Mouse (Mus musculus) urinary bladder, postnatal 4 days (tissue): Measurements from ENCODE around the gene Kmo.

Source experiments
- DNase-seq, 2 experiments: peaks; one replicate each; pipeline ENCODE4 v3.0.0; 2021 to 2022; ENCODE audit warnings: low spot score in 2 of 2

The Kmo gene

DNA sequence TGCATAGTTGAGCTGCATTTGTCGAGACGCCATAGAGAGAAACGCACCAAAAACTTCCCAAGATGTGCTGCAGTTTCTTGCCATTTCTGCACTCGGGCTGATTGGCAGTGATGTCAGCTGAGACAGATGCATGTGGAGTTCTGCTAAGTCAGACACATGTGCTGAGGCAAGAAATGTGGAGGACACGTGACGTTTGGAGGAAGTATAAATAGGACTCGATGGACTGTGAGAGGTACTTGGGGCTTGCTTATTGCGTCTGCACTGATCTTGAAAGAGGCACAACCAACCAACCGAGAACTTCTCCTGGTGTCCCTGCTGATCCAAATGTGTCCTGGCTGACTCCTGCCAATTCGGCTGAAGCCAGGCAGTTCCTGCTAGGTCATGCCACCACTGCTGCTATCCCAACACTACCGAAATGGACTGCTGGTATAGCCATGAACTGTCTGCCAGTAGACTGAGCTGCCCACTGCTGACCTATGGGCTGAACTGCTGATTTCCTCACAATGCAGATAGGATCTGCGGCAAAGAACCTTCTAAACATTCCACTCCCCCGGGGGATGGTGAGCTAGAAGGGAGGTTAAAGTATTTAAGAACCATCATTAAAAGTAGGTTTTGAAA is at the start of gene Kmo:
Kmo (plus strand) TSS at position 568 of the 618 bp plus-strand sequence.
- no peak for DNase-seq

DNA sequence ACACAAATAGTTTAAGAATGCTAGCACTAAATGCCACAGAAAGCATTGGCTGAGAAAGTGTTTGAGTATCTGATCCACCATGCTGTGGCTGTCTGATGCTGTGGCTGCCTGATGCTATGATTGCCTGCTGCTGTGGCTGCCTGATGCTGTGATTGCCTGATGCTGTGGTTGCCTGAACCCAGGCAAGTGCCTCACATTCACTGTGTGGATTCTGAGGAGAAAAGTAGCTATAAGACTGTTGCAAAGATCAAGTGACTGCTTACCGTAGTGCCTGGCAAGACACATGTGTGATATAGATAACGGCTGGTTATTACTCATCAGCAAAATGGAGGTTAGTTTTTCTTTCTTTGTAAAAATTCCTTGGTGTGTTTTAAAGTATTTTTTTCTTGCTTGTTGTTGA is 46.1 kb upstream of the Kmo start:
- DNase-seq: no peak

DNA sequence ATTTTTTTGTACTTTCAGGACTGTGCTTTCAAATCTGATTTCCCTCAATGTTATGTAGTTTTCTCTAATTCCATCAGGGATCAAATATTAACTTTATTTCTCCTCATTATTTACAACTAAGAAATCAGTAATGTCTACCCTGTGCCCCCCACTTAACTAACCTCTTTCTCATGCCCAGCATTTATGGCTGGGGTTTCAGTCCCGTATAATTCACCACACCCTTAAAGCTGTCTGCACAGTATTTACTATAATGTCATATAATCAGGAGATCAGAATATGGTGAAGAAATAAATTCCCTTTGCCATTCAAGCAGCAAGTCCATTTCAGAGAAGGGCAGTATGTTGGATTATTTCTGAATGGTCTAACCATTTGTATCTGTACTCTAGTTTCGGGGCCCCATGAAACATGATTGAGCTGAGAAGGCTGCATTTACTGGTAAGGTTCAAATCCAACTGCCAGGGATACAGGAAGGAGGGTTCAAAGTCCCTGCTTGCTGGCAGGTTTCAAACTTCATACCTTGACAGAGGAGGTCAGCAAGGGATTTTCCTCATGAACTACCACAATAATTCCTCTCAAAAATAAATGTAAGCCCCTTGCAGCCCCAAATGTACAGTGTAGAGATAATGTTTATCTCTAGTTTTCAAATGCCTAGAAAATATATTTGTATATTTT is 41.6 kb upstream of the Kmo start:
- no peak for DNase-seq

DNA sequence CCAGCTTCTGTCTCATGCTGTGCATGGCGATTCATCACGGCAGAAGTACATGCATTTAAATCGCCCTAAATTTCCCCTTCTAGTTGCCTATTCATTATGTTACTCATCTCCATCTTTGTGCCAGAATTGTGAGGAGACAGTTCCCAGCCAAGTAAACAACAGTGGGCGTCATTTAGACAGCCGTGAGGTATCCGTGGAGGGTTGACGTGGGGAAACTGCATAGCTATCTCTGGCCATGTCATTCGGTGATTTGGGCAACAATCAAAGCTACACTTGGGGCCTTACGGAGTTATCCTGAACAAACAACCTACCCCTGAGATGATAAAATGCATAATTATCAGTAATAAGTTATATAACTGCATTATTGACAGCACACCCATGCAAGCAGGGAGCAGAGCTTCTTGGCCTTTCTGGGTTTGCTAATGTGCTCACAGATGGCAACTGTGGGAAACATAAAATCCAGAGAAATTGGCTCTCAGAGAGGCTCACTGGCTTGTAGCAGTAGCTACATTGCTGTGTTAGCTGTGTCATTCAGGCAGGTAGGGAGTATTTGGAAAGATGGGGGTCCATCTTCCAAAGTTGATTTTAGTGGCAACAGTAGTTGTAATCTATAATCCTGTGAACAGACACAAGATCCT is 40.5 kb upstream of the Kmo start:
- DNase-seq: no peak

DNA sequence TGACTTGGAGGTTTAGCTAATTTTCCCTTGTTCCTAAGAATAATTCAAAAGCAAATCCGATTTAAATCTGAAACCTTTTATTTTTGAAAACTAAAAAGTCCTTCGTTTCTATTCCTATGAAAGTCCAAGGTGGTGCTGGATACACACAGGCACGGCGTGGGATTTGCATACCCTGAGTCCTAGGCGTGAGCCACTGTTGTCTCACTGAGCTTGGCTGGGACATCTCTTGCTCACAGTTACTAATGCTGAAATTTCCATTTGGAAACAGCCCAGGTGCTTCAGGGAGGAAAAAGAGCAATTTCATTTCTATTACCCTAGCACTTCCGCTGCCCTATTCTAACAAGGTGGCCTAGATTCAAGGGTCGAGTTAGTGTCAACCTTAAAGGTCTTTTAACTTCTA is 39.8 kb upstream of the Kmo start:
- no peak for DNase-seq

DNA sequence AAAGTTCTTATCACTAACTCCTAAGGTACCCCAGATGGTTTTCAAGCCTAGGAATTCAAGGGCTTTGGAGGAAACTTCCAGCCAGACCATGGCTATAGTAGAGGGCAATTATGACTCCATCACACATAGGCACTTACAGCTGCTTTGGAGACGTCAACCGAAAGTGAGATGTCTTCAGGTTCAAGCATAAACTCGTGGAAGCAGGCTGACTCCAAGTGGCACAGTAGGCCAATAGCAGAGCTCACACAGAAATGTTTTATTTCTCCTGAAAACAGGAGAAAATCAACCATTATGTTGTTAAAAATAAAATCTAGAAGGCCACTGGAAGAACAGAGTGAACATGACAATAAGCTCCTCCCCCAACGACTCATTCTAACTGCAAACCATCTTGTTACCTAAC is 37.4 kb upstream of the Kmo start:
- DNase-seq: no peak

DNA sequence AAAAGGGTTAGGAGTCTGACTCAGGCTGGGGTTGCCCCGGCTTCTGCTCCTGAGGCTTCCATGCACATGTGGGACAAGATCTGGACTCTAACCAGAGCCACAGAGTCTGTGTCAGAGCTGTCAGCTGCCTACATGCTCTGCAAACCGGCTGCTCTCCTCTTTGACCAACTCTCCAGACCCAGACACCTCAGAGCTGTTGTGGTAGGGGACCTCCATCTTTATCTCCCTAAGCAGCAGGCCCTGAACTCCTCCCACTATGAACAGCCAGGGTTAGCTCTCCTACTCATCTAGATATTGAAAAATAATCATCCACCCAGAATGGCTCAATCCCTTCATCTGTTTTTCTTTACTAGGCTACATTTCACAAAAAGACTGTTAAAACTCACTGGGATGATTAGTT is 34.9 kb upstream of the Kmo start:
- no peak for DNase-seq

DNA sequence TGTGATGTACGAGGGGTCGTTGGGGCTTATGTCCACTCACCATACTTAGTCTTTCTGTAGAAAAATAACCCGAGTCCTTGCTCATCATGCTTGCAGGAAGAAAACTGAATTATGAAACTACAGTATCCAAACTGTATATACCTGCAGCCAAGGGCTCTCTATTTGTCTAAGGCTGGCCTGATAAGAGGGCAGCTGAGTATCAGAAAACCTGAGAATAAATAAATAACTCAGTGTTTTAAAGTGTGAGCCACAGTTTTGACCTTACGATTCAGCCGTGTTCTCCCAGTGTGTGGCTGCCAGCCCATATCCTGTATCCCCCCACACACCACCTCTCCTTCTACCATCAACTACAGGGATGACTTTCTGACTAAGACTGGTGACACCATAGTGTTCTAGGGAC is 33.5 kb upstream of the Kmo start:
- DNase-seq: no peak

DNA sequence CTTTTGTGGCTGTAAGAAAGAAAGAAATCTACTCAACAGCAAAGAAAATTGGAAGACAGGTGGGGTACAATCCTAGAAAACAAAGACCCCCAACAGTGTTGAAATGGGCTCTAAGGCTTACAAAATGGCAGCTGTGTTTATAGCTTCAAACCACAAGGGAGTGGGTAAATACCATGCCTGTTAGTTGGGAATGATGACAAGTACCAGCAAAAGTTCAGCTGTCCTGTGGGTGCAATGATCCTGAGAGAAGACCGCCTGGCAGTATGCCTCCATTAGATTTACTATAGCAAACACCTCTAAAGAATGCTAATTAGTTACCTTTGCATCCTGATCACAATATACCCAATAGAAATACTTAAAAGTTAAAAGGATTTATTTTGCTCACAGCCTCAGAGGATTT is 27.3 kb upstream of the Kmo start:
- no peak for DNase-seq

DNA sequence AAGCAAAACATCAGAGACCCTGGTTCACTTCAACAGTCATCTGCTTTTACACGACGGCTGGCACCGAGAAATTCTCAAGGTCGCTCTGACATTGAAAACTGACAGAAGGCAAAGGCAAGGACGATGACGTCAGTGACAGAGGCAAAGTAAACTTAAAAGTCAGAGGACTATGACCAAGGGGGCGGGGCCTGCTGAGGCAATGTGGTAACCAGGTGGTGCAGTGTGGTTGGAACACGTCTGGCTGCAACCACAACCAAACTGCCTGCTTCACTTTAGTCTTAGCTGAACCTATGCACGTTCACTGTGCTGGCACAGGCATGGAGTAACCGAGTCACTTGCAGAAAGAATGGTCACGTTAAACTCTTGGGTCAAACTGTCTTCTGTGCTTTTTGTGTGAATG is 17.9 kb upstream of the Kmo start:
- no peak for DNase-seq

DNA sequence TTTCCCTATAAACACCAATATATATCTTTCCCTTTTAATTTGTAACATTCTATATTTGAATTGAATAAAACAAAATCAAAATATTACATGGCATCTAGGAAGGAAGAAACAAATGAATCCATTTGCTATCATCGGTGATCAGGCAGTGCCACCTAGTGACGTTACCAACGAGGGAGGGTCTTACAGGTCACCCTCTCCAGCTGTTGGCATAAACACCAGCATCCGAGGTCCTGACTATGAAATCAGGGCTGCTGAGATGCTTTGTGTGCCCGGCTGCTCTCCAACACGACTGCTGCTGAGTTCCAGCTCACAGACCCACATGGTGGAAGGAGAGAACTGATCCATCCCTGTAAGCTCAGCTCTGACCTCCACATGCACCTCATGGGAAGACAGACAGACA is 16.8 kb upstream of the Kmo start:
- DNase-seq: no peak

DNA sequence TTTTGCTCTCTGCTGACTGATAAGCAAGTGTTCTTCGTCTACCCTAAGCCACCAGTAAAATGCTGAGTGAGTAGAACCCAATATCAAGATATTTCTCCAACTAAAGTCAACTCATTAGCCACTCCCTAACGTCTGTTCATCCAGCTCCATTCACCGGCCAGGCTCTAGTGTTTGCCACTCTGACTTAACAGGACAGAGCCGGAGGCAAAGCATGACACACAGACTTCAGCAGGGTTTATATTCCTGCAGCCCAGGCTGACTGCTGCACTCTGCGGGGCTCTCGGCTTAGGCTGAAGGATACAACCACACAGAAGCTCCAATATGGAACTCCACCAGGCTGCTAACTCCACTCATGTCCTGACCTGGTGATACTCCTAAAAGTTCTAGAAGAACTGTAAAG is 12.9 kb upstream of the Kmo start:
- DNase-seq: no peak

DNA sequence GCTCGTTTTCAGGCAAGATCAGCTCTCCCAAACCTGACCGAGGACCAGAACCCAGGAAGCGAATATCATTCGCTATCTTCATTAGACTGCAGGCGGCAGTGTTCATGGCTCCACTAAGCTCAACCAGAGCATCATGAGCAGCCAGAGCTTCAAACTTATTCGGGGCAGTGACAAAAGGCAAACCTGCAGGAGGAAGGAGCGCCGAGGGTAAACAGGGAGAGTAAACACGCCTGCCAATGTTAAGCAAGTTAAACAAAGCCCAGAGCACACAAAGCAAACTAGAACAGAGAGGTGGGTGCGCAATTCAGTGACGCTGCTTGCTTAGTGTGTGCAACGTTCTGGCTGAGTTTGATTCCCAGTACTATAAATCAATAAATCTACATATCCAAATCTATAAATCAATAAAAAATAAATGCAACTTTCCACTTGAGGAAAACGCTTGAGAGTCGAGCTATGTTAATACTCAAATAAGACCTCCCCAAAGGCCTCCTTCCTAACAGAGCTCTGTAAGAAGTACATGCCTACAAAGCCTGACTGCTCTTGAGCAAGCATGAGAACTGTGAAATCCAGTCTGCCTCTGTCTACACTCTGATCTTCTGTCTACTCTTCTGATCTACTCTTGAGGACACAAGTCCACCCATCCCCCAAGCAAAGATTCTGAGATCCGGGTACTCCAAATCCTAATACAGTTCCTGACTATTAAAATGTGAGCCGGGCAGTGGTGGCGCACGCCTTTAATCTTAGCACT is 12.2 kb upstream of the Kmo start:
- DNase-seq: no peak

DNA sequence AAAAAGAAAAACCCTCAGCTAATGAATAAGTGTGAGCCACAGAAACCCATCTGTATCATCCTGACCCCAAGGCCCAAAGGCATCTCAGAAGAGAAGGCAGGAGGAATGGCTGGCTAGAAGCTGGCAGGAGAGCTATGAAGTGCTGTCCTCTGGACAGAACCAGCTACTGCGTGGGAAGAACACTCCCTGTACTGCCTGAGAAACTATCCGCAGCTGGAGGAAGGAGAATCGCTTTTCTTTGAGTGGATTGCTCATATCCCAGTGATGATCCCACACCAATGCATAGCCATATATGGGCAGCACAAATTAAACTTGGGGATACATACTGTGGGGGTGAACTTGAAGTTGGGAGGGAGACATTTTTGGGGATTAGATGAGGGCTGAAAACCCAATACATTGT is 11.5 kb upstream of the Kmo start:
- no peak for DNase-seq

DNA sequence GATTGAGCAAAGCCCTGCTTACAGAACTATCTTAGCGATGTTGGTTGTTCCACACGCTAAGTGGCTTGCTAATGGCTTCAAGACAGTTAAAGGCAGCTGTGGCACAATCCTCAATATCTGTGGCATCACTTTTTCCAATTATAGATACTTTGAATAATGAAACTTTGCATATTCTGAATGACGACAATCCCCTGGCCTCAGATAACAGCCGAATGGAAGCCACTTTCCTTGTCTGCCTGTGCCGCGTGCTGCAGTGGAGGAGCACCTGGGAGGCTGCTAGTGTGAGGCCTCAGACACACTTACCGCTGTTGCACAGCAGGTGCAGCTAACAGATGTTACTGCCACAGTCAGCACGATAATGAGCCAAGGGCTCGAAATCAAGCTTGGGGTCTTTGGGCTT is 5.2 kb upstream of the Kmo start:
- no peak for DNase-seq

DNA sequence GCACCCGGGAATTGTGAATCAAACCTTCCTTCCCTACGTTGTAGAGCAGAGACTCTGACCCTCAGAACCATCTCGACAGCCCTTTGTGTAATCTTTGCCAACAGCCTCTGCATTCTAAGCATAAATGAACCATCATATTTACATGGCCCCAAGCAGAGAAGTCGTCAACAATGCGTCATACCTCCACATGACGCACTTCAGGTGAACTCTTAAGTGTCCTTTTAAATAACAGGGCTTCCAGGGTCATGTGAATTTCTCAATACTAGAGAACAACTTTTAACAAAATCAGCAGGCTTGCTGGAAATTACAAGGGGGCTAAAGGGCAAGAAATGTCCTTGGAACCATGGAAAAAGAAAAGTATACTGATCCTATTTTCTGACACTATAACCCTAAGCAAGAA is 3.5 kb downstream of the Kmo start:
- DNase-seq: no peak

DNA sequence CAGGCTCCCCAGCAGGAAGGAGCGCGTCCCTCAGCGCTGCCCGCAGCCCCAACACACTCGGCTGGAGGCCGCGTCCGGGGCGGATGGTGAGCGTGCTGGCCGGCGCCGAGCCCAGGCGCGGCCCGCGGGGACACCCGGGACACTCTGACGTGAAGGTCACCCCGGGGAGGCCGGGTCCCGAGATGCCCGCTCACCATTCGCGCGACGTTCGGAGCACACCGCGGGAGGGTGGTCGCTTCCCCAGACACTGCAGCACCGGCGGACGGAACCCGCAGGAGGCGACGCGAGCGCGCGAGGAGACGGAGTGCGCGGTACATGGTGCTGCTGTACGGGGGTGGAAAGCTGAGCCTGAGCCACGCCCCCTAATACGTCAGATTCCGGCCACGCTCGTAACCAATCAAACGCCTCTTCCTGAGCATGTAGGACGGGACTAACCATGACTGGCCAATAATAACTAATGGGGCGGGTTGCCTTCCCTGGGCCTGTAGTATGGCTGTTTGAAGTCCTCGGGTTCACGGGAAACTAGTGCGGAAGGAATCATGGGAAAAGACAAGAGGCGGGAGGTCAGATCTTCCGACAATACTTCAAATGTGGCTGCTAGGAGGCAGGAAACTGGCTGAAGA is 5.2 kb downstream of the Kmo start, which contains the start of gene Fh1:
Fh1 (minus strand) TSS at position 379 of the 623 bp plus-strand sequence.
- peak; percentile 93 for DNase-seq

DNA sequence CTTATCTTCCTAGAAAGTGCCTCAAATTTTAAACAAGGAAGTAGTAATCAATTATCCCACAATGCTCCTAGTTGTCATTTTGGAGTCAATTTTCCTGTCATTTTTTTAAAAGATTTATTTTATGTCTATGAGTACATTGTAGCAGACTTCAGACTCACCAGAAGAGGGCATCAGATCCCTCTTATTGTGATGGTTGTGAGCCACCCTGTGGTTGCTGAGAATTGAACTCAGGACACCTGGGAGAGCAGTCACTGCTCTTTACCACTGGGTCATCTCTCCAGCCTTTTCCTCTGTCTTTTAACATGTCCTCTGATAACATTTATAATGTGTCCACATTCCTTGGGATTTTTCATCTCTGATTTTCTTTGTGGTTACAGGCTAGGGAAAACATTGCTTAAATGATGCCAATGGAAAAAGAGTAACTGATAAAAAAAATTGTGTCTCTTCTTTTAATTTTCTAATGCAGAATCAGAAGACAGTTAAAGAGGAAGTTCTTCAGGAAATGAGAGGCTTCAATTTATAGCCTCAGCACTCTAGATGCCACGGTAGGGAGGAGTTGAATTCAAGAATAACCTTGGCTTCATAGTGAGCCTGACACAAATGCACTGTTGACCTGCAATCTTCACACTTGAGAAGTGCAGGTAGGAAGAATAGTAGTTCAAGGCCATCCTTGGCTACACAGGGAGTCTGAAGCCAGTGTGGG is 6.0 kb downstream of the Kmo start:
- DNase-seq: no peak

DNA sequence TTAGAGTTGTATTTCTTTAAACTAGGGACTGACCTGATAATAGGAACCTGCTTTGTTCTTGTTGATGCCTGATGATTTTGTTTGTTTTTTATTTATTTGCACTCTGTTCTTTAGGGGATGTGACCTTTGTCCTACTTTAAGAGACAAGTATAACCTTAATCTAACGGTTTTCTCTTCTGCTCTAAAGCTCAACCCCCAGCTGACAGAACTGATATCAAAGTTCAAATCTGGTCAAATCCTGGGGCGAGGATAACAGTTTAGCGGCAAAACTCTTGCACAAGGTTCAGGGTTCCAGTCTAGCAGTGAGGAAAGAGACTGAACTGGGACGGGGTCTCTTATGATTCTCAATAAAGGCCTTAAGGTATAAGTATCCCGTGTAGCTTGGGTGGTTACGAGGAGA is 9.1 kb downstream of the Kmo start:
- DNase-seq: no peak

DNA sequence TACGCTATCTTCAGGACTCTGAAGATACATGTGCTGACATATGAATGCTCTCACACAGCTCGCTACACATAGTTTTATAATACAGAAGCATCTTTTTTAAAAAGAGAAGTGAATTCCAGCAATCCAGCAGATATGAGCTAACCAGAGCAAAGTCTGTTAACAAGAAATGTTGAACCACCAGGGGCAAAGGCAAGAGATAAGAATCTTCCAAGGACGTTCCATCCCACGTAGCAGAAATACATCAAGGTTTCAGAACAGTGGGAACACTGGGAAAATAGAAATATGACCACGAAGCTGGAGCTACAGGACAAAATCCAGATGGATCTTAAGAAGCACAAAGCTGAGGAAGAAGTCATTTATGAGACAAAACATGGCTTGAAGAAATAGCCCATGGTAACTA is 10.2 kb downstream of the Kmo start:
- DNase-seq: no peak

DNA sequence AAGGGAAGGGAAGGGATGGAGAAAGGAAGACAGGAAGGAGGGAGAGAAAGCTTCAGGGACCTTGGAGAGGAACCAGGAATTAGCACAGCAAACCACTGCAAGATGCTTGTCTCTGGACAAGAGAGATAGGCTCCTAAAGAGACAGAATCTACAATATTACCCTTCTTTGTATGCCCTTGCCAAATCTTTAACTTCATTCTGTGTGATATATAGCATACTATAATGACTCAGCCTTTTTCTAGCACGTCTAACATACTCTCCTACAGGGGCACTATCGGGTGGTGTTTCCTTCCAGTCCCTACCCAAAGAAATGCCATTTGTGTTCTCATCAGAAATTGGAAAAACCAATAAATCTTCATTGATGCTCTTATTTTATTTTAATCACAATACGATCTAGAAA is 10.9 kb downstream of the Kmo start:
- DNase-seq: no peak
